Mouse (Mus musculus) left cerebral cortex, postnatal 36 days (tissue): ENCODE results near the gene Gm45717. TPM values are rescaled to one million over a fixed set of nuclear protein-coding genes. Genes with fewer than 3 reads are reported as not detected.
"Not testable (repeated sequence)": the region's sequence is repeated elsewhere in the genome, so short reads cannot be mapped to it uniquely, and the experiment has no call there.

Experiments
- DNase-seq, 2 experiments: peaks; one replicate each; pipeline ENCODE4 v3.0.0; 2021 to 2022; ENCODE audit warnings: low spot score in 2 of 2, mixed read lengths in 1 of 2
- intact Hi-C: fragments of 180-260 bp; cut with DNase I; formaldehyde crosslinking; loops from one replicate; pipeline ENCODE4 v1.15.1; 2025
- total RNA-seq, 2 experiments: library from RNA; stranded (reverse); gene quantifications; 2 replicates each; pipeline ENCODE4 v1.2.3; 2021

Gene Gm45717
- not detected for total RNA-seq

DNA sequence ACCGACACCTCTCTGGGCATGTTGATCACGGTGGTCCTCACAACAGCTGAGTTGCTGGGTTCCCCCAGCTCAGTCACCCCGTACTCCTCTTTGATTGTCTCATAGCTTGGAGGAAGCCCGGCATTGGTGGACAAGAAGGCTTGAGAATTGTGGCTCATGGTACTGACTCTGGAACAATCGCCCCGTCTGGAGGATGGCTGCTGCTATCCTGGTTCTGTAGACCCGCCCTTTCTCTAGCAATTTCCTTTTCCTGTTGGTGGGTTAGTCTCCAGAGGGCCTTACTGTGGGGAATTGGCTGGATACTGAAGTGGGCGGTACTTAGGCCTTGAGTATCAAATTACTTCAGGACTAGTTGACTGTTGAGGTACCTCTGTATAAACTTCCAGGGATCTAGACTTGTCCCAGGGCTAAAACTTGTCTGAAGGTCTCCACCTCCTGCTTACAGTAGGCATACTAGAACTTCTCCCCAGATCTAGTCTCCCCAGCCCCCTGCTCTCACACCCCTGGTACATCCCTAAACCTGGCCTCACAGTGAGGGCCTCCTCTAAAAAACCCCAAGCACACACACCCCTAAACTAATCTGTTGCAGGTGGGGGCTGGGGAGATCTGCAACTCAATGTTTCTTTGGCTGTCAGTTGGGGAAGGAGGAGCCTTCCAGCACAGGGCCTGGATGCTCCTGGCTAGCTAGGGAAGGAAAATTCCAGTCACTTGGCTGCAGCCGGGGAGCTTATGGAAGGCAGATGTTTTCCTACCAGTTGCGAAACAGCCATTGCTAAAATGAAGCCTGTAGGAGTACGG lies at the start of gene Gm45717, which contains the start of gene Ifitm2:
Gm45717 (minus strand) TSS at position 180 of the 798 bp plus-strand sequence.
Ifitm2 (minus strand) TSS at position 230 of the 798 bp plus-strand sequence.
- DNase-seq, result peak; percentile 50 to 57
- intact Hi-C loops, result no loop called here

DNA sequence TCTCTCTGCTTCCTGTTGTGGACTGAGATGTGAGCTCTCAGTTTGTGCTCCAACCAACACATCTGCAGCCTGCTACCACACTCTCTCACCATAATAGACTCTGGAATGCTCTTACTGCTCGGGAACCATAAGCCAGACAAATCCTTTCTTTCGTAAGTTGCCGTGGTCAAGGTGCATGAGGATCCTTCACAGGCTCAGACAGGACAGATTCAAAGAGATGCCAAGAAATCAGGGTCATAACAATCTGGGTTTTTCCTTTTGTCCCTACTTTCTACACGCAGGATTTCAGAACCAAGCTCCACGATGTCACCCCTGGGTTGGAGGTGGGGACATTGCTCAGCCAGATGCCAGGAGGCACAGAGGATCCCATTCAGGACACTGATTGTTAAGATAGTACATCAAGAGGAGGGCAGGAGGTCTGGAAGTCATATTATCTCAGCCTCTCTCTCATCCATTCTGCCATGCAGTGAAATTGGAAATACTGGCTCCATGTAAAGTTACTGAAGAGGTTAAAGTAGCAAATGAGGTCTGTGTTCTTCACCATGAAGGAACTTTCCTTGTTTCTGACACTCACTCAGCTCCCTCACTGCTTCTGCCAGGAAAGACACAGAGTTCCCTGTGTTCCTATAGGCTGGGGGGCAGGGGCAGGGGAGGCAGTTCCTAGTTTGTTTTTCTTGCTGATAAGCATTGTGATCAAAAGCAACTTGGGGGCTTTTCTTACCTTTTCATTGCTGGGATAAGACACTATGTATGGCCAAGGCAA lies 47.7 kb upstream of the Gm45717 start:
- intact Hi-C loops, result no loop called here
- DNase-seq, result no peak

DNA sequence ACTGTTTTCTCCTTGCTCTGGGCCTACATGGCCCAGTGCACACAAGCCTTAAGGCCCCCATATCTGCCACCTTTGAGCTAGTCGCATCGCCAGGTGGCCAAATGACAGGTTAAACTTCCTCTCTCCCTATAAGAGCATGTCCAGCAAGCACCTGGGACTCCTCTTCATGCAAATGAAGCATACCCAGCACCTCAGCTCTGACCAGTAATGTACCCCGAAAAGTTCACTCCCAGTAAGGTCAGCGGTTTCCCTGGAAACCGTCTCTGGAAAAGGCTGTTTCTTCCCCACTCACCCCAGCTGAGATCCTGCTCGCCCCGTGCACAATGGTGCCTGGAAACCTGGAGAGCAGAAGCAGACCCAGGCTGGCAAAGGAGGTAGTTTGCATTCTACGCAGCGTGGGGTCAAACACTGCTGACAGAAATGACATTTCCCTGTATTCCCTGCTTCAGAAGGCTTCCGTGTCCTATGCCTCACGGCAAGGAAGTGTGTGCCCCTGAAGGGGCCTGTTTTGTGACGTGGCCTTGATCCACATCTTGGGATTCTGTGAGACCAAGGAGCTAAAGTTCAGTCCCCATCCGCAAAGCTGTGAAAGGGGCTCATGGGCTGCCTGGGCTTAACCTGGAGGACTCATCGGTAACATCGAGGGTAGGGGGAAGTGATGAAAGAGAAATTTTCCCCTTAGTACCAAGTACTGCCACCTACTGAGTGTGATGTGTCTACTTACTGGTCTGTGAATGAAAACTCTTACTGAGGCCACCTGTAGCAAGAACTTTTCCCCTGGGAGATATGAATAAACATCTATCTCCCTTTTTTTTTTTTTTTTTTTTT lies 45.4 kb upstream of the Gm45717 start:
- intact Hi-C loops, result no loop called here

GRCm38 (mm10) chr7:140998853-140999700 lies 43.3 kb upstream of the Gm45717 start:
- intact Hi-C loops, result no loop called here
- DNase-seq, result no peak

More for the DNA sequence above, 45.4 kb upstream of the Gm45717 start:
- DNase-seq, result no peak

GRCm38 (mm10) chr7:140997817-140998216 lies 42.1 kb upstream of the Gm45717 start:
- intact Hi-C loops, result no loop called here
- no peak for DNase-seq

- DNase-seq, result no peak
- intact Hi-C loops, result no loop called here
Observed at GRCm38 (mm10) chr7:140991117-140991689, 35.5 kb upstream of the Gm45717 start.

DNA sequence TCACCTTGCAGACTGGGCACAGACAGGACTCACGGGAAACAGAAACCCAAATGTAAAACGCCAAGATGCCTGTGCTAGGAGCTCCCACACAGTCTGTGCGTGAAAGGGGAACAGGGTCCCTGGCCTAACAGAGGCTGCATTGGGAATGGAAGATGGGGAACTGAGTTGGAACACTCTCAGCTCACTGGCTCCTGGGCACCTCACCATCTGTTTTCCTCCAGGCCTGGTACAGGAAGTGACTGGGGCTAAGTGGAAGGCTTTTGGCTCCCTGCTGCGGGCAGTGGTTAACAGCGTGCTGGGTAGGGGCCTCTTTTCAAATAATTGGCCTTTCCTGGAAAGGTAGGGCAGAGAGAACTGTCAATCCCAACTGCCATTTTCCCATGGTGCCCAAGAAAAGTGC lies 34.9 kb upstream of the Gm45717 start:
- intact Hi-C loops, result no loop called here
- no peak for DNase-seq

- intact Hi-C loops, result no loop called here
- DNase-seq, result no peak
Observed at GRCm38 (mm10) chr7:140990185-140990584, 34.4 kb upstream of the Gm45717 start.

DNA sequence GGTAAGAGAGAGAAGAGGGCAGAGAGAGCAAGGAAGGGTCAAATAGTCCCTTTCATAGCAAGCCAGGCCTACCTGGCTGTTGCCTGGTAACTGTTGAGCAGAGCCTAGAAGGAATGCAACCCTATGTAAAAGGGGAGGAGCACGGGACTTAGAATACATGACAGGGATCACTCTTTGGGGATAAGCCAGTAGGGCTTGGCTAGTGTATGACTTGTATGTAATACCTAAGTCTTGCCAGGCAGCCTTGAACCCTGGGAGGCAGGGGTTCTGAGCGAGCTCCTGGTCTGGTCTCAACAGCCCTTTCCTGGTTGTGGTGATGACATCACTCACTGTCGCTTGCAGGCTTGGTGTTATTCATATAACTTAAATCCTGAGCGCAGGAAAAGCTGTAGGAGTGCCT lies 33.3 kb upstream of the Gm45717 start:
- intact Hi-C loops, result no loop called here
- peak in 1 of 2 experiments; percentile 10 for DNase-seq

GRCm38 (mm10) chr7:140987182-140988138 lies 31.7 kb upstream of the Gm45717 start:
- DNase-seq, result peak; percentile 38 to 39

DNA sequence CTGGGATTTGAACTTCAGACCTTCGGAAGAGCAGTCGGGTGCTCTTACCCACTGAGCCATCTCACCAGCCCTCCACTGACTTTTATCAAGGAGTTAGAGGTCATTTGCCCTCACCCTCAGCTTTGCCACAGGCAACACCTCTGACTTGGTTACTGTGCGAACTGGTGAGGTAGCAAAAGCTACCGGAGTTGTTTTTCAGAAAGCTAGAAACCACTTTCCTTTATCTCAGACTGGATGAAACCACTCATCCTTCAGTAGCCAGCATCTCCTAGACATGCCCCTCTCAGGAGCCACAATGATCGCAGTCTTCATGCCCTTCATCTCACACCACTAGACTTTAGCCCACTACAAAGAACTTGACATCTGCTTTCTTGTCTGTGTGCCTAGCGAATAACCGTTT lies 27.2 kb upstream of the Gm45717 start:
- no peak for DNase-seq
- intact Hi-C loops, result no loop called here

More at GRCm38 (mm10) chr7:140987182-140988138, 31.7 kb upstream of the Gm45717 start:
- intact Hi-C loops, result no loop called here

DNA sequence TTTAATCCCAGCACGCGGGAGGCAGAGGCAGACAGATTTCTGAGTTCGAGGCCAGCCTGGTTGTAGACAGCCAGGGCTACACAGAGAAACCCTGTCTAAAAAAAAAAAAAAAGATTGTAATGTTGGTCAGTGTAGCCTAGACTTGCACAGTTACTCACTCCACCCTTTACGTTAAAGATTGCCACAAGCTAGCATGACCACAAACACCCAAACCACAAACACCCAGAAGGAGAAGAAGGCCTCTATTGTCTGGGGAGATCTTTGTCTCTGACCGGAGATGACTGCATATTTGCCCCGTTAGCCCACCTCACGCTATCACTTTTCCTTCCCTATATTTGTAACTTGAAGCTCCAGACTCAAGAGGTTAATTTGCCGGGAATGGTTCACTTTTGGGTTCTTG lies 26.0 kb upstream of the Gm45717 start:
- DNase-seq, result no peak
- intact Hi-C loops, result no loop called here

DNA sequence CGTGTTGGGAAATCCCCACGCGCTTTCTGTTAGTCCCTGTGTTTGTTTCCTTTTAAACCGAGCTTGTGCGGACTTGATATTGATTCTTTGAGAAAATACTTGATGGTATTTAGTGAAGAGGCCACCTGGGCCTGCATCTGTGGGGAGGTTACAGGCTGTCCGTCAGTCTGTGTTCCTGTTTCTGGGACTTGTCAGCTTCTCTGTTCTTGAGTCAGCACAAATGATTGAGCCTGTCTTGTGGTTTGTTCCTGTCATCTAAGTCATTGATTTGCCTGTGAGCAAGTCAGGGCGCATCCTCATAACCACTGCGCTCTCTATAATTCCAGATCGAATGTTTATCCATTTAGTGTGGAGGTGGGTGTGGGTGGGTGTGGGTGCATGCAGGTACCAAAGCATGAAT lies 21.0 kb upstream of the Gm45717 start:
- intact Hi-C loops, result not testable (repeated sequence)

DNA sequence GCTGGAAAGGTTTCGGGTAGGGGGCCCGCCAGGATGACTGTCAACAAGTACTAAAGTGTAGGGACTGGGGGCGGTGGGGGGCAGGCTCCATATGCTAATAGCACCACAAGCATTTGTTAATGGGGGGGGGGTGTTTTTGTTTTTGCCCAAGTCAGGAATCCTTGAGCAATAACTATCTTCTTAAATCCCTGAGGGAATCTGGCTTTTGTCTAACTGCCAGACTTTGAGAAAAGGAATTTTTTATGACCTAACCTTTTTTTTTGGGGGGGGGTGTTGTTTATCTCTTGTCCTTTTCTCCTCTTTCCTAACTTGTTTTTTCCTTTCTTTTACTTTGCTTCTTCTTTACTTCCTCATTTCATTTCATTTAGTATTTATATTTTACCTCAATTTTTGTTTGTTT lies 19.7 kb upstream of the Gm45717 start:
- intact Hi-C loops, result no loop called here
- no peak for DNase-seq

More for the DNA sequence above, 21.0 kb upstream of the Gm45717 start:
- DNase-seq, result not testable (repeated sequence)

DNA sequence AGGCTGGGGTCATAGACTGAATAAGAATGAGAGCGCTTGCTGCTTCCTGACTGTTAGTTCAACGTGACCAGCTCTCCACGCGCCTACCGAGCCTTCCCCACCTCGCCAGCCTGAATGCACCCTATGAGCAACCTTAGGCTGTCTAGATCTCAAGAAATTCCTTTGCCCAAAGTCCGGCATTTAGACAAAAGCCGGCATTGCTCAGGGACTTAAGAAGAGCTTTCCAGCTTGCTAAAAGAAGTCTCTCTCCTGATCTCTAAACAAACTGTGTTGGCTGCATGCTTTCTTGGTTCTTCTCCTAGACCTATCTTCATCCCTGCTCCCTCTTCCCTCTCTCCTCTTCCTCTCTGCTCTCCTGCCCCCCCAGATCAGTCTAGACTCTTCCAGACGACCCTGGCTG lies 19.2 kb upstream of the Gm45717 start:
- intact Hi-C loops, result no loop called here
- DNase-seq, result no peak

- intact Hi-C loops, result no loop called here
- no peak for DNase-seq
Observed at GRCm38 (mm10) chr7:140973396-140974165, 17.8 kb upstream of the Gm45717 start.
